Mouse (Mus musculus) cerebellum, adult 2 months (tissue): ENCODE data around the gene Slc25a16. TPM values are rescaled to one million over a fixed set of nuclear protein-coding genes. Genes with fewer than 3 reads are reported as not detected.
"Not testable (repeated sequence)": the region's sequence is repeated elsewhere in the genome, so short reads cannot be mapped to it uniquely, and the experiment has no call there.

Source experiments
- DNase-seq, 2 experiments: peaks; one replicate each; pipeline ENCODE4 v3.0.0; 2021
- H3K27ac ChIP-seq: fragments of 200-500 bp; 2 replicates; pipeline ENCODE4 v1.5.1; 2012; ENCODE audit warnings: low read length, control low read depth, inconsistent platforms; ENCODE audit not compliant: insufficient read depth
- H3K27me3 ChIP-seq: fragments of 200-500 bp; 2 replicates; pipeline ENCODE4 v1.6.1; 2012; ENCODE audit warnings: inconsistent platforms, mild to moderate bottlenecking, low read length, moderate library complexity; ENCODE audit not compliant: control insufficient read depth, insufficient read depth
- H3K4me1 ChIP-seq: fragments of 200-500 bp; 2 replicates; pipeline ENCODE4 v1.6.1; 2011; ENCODE audit warnings: low read length; ENCODE audit not compliant: control insufficient read depth, insufficient read depth
- H3K4me3 ChIP-seq: fragments of 200-500 bp; replicated peaks from 2 replicates; pipeline ENCODE3; 2011; ENCODE audit warnings: mild to moderate bottlenecking, low read depth, low read length, control low read depth; ENCODE audit not compliant: insufficient read depth
- CTCF ChIP-seq: fragments of 200-500 bp; IDR thresholded peaks from 2 replicates; pipeline ENCODE4 v1.5.1; 2011; ENCODE audit warnings: low read depth, mild to moderate bottlenecking, control low read depth, low read length, moderate library complexity, borderline replicate concordance; ENCODE audit not compliant: insufficient read depth
- POLR2A ChIP-seq: fragments of 200-500 bp; IDR thresholded peaks from 2 replicates; pipeline ENCODE4 v1.6.1; 2011; ENCODE audit warnings: low read length, control low read depth, borderline replicate concordance; ENCODE audit not compliant: insufficient read depth
- WGBS: fragments of 180-500 bp; shearing (Covaris S2); methylation state at CpG from one replicate; pipeline ENCODE4 v1.1.7; 2018; 5-methylcytosine and 5-hydroxymethylcytosine counted together
- polyA plus RNA-seq: library from polyadenylated mRNA; depleted of rRNA; stranded (reverse); fragments of >200 nt; gene quantifications from 2 replicates; pipeline ENCODE4 v1.2.3, GENCODE M21; 2012

Slc25a16 gene
- polyA plus RNA-seq, 1 experiment = 27.0 TPM

DNA sequence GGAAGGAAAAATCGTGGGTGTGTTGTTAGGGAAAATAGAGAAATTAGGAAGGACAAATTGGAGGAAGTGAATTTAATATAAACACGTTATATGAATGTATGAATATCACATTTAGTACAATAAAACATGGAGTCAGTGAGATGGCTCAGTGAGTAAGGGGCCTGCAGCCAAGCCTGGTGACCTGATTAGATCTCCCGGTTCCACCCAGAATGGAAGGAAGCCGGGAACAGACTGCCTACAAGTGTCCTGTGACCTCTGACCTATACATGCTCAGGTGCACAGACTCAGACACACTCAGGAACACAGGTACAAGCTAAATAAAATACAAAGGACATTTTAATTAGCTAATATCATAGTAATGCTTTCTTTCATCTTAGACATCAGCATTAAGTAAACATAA, 24.4 kb upstream of the Slc25a16 start:
- no peaks in the 10 kb centered on the region for H3K27me3 ChIP-seq
- no peak overlapping the region for H3K4me3 ChIP-seq
- TF ChIP-seq CTCF (no peak), POLR2A (no peak)
- H3K4me1 ChIP-seq = no peaks in the 10 kb centered on the region
- DNase-seq = no peak
- H3K27ac ChIP-seq = no peak overlapping the region
- 72% methylated on average over 4 of the region's 4 CpGs for WGBS

DNA sequence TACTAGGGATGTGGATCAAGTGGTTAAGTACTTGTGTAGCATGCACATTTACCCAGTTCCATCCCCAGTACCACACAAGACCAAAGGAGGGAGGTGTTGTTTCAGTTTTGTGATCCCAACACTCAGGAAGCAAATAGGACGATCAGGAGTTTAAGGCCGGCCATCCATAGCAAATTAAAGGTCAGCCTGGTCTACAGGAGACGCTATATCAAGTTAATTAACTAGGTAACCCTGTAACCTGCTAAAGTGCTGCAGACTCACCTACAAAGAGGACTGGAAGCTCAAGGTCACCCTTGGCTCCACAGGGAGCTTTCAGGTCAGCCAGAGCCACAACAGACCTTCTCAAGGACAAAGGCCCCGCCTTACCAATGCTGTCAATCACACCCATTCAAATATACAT, 23.7 kb upstream of the Slc25a16 start:
- H3K4me3 ChIP-seq = no peak overlapping the region
- TF ChIP-seq POLR2A (no peak), CTCF (no peak)
- no peaks in the 10 kb centered on the region for H3K4me1 ChIP-seq
- no peak for DNase-seq
- no peak overlapping the region for H3K27ac ChIP-seq
- WGBS = 65% methylated on average over 4 of the region's 4 CpGs
- H3K27me3 ChIP-seq = no peaks in the 10 kb centered on the region

DNA sequence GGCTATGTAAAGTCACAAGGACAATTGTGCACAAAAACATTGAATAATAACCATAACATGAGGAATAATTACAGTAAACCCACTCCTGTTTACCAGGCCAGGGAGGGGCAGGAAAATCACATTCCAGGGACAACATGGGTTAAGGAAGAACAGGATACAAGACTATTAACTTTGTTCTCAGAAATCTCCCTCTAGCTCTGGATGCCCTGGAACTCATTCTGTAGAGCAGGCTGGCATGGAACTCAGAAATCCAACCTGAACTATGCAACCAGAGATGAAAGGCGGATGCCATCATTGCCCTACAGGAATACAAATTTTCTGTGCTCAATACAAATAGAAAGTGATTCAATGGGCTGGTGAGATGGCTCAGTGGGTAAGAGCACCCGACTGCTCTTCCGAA, 23.0 kb upstream of the Slc25a16 start:
- H3K4me1 ChIP-seq = no peaks in the 10 kb centered on the region
- no peaks in the 10 kb centered on the region for H3K27me3 ChIP-seq
- no peak overlapping the region for H3K27ac ChIP-seq
- TF ChIP-seq POLR2A (no peak), CTCF (no peak)
- no peak for DNase-seq
- WGBS = 99% methylated on average over 3 of the region's 3 CpGs
- H3K4me3 ChIP-seq = no peak overlapping the region

DNA sequence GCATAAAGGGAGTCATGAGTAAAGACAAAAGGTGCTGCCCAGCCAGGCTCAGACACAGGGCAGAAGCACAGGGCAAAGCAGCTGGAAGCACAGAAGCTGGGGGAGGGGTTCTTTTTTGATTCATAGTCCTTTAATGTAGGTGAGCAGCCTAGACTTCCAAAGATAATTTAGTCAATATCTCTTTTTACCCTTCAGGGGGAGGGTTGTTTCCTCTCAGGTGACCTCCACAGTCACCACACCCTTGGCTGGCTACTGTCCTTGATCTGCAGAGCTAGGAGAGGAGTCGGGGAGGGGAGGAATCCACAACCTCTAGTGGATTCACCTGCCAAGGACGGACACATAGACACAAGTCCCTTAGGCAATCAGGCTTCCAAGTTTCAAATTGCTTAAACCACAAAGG, 22.4 kb upstream of the Slc25a16 start:
- H3K4me1 ChIP-seq = no peaks in the 10 kb centered on the region
- H3K4me3 ChIP-seq = no peak overlapping the region
- 82% methylated on average over 2 of the region's 2 CpGs for WGBS
- no peak for TF ChIP-seq POLR2A
- TF ChIP-seq CTCF = no peak
- DNase-seq = no peak
- H3K27ac ChIP-seq = no peak overlapping the region
- no peaks in the 10 kb centered on the region for H3K27me3 ChIP-seq

DNA sequence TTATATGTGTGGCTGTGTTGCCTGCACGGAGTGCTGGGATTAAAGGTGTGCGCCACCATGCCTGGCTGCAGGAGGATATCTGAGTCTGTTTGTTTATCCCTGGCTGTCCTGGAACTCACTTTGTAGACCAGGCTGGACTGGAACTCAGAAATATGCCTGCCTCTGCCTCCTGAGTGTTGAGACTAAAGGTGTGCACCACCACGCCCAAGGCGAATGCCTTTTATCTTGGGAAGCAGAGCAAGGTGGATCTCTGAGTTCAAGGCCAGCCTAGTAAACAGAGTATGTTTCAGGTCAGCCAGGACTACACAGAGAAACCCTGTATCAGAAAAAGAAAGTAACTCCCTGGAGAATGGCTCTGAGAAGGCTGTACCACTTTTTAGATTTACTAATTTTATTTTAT, 20.3 kb upstream of the Slc25a16 start:
- H3K4me1 ChIP-seq = no peaks in the 10 kb centered on the region
- TF ChIP-seq POLR2A (no peak), CTCF (no peak)
- WGBS = 93% methylated on average over 4 of the region's 4 CpGs
- H3K27me3 ChIP-seq = no peaks in the 10 kb centered on the region
- no peak overlapping the region for H3K4me3 ChIP-seq
- DNase-seq = no peak
- H3K27ac ChIP-seq = no peak overlapping the region

DNA sequence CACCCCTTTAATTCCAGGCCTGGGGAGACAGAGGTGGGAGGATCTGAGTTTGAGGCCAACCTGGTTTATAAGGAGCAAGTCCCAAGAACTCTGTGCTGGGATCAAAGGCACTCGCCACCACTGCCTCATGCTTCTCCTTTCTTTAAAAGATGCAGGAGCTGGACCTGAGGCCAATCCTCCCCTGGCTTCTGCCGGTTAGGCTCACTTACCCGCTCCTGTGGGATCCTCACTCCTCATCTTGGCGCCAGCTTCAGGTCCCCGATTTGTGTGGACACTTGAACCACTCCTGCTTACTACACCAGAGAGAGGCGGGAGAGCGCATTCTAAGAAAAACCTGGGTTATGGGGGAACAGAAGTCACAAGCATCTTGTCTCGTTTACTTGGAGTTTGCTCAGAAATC, 18.6 kb upstream of the Slc25a16 start:
- H3K27me3 ChIP-seq = no peaks in the 10 kb centered on the region
- no peak for DNase-seq
- H3K4me3 ChIP-seq = no peak overlapping the region
- TF ChIP-seq CTCF (no peak), POLR2A (no peak)
- no peaks in the 10 kb centered on the region for H3K4me1 ChIP-seq
- 40% methylated on average over 8 of the region's 8 CpGs for WGBS
- no peak overlapping the region for H3K27ac ChIP-seq

DNA sequence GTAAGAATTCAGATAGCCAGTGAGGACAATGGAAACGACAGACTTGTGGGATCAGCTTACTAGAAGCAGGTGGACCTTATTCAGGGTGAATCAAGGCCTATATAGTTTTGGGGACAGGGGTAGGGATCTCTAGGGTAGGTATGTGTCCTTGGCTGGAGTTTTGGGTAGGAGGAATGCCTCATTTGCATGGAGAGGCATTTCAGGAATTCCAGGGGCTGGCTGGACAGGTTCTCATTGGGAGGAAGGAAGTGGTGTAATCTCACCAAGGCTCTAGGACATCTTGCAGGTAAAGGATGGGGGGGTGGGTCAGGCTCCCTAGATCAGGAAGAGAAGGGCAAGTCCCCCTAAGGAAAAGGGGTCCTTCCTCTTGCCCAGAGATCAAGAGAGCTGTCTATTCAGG, 17.6 kb upstream of the Slc25a16 start:
- WGBS = 65% methylated on average over 1 of the region's 1 CpGs
- Histone ChIP-seq H3K27ac (no peak overlapping the region), H3K4me3 (no peak overlapping the region), H3K27me3 (no peaks in the 10 kb centered on the region), H3K4me1 (no peaks in the 10 kb centered on the region)
- DNase-seq = no peak
- TF ChIP-seq POLR2A (no peak), CTCF (no peak)

DNA sequence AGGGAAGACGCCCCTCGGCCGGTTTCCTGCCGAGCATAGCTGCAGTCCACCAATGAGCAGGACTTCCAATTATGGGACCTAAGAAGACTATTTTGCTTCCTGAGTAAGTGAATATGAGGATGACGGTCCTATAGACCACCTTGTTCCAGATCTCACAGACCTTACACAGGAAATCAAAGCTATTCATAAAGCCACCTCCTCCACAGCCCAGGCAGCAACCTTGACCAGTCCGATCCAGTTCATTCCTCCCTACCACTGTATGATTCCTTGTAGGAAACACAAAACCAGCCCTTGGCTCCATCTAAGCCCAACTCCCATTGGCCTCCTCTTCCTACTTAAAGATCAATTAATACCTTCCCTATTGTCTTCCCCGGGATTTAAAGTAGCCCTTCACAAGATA, 14.1 kb upstream of the Slc25a16 start:
- no peak for TF ChIP-seq CTCF
- no peak for TF ChIP-seq POLR2A
- H3K27ac ChIP-seq = no peak overlapping the region
- no peaks in the 10 kb centered on the region for H3K27me3 ChIP-seq
- no peak for DNase-seq
- whole genome bisulfite sequencing = 91% methylated on average over 7 of the region's 7 CpGs
- no peaks in the 10 kb centered on the region for H3K4me1 ChIP-seq
- H3K4me3 ChIP-seq = no peak overlapping the region

DNA sequence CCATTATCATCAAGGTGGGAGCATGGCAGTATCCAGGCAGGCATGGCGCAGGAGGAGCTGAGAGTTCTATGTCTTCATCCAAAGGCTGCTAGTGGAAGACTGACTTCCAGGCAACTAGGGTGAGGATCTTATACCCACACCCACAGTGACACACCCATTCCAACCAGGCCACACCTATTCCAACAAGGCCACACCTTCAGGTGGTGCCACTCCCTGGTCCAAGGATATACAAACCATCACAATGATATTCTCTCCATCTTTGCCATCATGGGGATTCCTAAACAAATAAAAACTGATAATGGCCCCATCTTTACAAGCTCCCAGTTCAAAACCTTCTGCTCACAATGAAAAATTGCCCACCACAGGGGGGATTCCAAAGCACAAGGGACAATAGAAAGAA, 11.5 kb upstream of the Slc25a16 start, which contains the start of gene Tet1:
TSS of gene Tet1 (minus strand) at position 101 of the 400 bp plus-strand sequence.
- not testable (repeated sequence) for H3K27me3 ChIP-seq, H3K27ac ChIP-seq, H3K4me3 ChIP-seq, DNase-seq, H3K4me1 ChIP-seq
- no CpG with 5 or more reads among the region's 1 CpGs for WGBS
